Mouse (Mus musculus): ENCODE data around the gene Bnc1.

DNA sequence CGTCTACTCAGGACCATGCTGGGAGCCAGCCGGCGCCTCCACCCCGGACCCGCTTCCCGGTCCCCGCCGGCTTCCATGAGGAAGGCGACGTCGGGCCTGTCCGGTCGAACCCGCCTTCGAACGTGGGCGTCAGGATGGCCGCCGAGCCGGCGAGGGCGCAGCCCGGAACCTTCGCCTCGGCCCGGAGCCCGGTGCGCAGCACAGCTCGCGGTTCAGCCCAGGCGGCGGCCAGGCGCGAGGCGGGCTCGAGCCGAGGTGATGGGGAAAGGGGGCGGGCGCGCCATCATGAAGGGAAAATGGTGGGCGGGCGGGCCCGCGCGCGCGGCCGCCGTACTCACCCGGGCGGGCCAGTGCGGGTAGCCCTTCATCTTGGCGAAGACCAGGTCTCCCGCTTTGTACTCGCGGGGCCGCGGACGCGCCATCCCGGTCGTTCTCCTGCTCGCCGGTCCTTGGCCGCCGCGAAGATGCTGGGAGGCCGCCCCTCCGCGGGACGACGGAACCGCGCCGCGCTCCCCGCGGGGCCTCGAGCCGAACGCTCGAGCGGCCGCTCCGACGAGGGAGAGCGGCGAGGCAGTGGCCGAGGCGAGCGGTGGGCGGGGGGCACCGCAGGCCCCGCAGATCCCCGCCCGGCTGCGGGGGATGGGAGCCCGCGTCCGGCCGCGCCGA lies 58.4 kb downstream of the Bnc1 start:
- TF ChIP-seq CTCF (IDR thresholded peaks at IDR 0.05; ENCODE audit: control insufficient read depth, insufficient read depth, insufficient read length) (no peak), MAX (IDR thresholded peaks at IDR 0.05) (no peak), MYOG (IDR thresholded peaks at IDR 0.05; ENCODE audit: control insufficient read depth, extremely low read depth, insufficient read length) (no peak), MYOD1 (IDR thresholded peaks at IDR 0.05; ENCODE audit: control insufficient read depth, insufficient read length, low read depth) (no peak)
